Mouse (Mus musculus): Measurements from ENCODE around the gene 2310030G06Rik.

The 2310030G06Rik gene

DNA sequence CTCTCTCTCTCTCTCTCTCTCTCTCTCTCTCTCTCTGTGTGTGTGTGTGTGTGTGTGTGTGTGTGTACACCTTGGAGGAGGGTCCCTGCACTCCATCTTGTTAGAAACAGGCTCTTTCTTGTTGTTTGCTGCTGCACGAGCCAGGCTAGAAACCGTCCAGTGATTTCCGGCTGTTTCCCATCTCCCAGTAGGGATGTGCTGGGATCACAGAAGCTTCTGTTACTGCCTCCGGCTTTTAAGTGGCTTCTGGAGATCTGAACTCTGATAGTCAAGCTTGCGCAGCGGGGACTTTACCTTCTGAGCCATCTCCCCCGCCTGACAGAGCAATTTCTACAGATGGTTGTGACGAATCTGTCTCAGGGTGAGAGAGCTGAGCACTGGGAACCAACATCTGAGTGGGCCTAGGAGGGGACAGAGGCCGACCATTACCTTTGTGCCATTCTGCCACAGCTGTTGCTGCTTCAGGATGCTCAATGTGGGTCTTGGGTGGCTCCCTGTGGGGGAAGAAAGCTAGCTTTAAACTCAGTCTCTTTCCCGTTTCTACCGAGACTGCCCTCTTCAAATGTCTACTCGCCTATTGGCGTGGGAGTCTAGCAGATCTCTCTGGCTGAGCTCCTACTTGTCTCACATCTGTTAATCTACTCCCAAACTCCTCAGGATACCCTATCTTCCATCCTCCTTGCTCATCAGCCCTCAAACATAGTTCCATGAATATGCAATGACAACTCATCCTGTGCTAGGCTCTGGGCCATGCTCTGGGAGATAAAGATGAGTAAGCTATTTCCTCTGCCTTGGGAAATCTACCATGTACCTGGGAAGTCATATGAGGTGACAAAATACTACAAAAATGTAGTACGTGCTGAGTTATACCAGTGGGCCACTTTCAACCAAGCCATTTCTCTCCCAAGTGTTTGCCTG, 5.2 kb downstream of the 2310030G06Rik start:
- no peak for DNase-seq

- DNase-seq = peak; percentile 88
Measured at GRCm38 (mm10) chr9:50738914-50739870, 7.1 kb downstream of the 2310030G06Rik start, which contains the start of gene Dixdc1. Dixdc1 (minus strand) TSS chr9:50739517.

DNA sequence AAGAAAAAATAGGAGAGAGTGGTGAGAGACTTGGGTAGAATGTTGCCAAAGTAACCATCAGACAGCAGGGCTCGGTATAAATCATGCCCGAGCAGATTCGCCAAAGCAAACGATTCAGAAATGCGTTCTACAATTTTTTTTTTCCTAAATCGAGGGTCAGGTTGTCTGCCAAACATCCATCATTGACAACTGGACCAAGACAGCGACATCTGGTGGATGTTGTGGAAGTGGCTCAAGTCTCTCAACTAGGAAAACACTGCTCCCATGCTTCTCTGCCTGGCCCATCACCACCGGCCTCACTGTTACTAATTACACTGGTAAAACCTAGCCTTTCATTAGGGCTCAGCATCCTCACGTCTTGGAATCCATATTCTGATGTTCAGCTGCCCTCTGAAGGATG, 11.3 kb downstream of the 2310030G06Rik start:
- no peak for DNase-seq

GRCm38 (mm10) chr9:50732560-50732959, 13.8 kb downstream of the 2310030G06Rik start:
- DNase-seq = no peak

GRCm38 (mm10) chr9:50729600-50729999, 16.7 kb downstream of the 2310030G06Rik start:
- no peak for DNase-seq

DNA sequence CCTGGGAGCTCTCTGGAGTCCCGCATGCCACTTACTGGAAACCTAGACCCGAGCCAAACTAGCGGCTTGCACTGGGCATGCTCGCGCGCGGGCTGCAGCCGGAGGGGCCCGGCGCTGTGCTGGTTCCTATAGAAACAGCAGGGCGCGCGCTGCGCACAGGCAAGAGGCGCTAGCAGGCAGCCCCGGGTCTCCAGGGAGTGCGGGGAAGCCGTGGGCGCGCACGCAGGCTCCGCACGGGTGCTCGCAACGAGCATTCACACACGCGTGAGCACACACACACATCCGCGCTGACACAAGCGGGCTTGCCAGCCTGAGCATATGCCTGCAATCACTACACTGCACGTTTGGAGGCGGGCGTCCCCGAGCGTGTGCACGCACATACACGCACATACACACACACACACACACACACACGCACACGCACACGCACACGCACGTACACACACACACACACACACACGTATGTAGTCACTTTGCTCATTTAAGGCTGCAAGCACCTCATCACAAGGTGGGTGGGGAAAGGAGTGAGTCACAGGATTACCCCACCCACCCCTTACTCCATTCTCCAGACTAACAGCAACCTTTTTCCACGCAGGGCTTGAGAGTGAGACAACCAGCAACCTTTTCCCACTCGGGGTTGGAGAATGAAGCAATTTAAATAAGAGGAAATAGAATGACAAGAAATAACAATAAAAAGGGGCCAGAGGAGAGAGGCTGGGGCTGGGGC, 18.2 kb downstream of the 2310030G06Rik start:
- DNase-seq = peak; percentile 91

DNA sequence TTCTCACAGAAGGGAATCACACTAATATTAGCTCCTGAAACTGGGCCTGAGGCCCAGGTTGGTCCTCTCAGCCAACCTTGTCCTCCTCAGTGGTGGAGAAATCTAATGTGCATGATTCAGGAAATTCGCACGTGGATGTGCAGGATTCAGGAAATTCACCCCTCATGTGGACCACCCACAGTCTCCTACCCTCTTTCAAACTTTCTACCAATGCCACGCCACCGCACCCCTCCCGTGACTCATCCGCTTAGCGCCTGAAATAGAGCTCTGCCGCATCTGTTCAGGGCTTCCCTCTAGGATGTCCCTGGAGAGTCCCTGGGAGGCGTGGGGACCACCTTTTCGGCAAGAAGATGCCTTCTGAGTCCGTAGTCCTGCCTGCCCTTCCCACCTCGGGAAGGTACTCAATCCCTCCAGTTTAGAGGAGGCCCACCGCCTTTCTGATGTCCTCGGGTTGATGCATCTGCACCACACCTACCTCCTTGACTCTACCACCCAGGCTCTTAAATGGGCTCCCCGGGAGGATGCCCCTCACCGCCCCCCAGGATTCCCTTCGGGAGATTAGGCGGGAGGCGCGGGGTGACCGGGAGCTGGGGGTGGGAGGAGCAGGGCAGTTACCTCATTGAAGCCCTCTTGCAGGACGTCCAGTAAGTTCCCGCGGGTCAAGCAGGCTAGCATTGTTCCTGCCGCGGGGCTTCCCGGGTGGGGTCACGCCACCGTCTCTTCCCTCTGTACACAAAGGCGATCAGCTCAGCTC, 19.0 kb downstream of the 2310030G06Rik start:
- peak; percentile 70 for DNase-seq

- no peak for DNase-seq
Measured at GRCm38 (mm10) chr9:50725921-50726590, 20.3 kb downstream of the 2310030G06Rik start.

GRCm38 (mm10) chr9:50724661-50725330, 21.5 kb downstream of the 2310030G06Rik start:
- DNase-seq = no peak

GRCm38 (mm10) chr9:50724147-50724546, 22.2 kb downstream of the 2310030G06Rik start:
- no peak for DNase-seq

GRCm38 (mm10) chr9:50723406-50723805, 22.9 kb downstream of the 2310030G06Rik start:
- peak; percentile 69 for DNase-seq

- DNase-seq = no peak
Measured at GRCm38 (mm10) chr9:50722451-50722911, 23.9 kb downstream of the 2310030G06Rik start.

GRCm38 (mm10) chr9:50721061-50721460, 25.3 kb downstream of the 2310030G06Rik start:
- DNase-seq = no peak

- no peak for DNase-seq
Measured at GRCm38 (mm10) chr9:50718878-50719277, 27.5 kb downstream of the 2310030G06Rik start.

DNA sequence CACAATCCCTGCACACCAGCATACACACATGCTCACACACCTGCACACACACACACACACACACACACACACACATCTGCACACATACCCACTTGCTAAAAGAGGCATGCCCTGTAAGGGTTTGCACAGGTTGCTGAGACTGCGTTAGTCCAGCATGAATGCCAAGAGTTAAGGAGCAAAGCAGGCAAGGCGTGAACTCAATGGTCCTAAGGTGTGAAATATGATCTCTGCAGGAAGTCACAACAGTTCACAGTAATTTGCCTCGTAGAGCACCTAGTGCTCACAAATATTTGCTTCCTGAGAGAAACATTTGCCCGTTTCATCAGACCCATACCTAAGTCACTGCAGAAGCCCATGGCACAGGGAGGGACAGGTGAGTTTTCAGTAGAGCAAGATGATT, 32.1 kb downstream of the 2310030G06Rik start:
- no peak for DNase-seq

DNA sequence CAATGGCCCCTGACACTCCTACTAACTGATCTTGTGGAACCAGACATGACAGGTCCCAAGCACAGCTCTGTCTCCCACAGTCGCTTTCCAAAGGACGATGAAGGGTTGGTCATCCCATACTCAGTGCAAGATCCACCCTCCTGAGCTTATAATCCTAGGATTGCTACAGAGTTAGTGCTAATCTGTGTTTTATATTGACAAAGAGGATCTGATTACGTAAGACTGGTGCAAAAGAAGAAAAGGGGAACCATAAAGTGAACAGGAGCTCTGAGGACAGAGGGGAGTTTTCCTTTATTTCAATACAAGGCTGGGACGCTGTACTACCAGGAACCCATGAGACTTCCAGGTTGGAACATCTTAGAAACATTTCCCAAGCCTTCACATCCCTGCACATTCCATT, 35.0 kb downstream of the 2310030G06Rik start:
- no peak for DNase-seq

- peak; percentile 35 for DNase-seq
Measured at GRCm38 (mm10) chr9:50709108-50709507, 37.2 kb downstream of the 2310030G06Rik start.

DNA sequence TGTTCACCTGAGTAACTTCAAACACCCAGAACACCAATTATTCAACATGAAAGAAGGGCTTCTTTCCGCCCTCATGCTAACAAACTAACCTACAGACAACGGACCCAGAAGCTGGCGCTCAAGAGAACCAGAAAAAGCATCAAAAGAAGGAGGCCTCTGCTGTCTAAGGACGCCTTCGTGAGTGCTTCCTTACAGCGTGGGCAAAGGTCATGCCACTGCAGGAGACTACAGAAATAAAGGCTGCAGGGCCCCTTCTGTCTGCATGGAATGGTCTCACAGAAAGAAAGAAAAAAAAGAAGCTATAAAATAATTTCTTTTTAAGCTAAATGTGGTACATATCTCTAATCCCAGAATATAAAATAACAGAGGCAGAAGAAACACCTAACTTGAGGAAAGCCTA, 41.4 kb downstream of the 2310030G06Rik start:
- DNase-seq = no peak

- DNase-seq = peak; percentile 35
Measured at GRCm38 (mm10) chr9:50700921-50701691, 45.2 kb downstream of the 2310030G06Rik start.
